ENCODE assay signal across 27 mouse cellular contexts in genomic region chr14:31647991-31648390, GRCm38 (mm10). TPM values are rescaled to one million over a fixed set of nuclear protein-coding genes. Genes with fewer than 3 reads are reported as not detected.
DNase-seq lines count a peak whose midpoint lies in the region; TF ChIP-seq lines count a peak whose summit lies in the region.
"Had no signal": no experiment of that assay in that cellular context is flagged by ENCODE, and none has a peak within 500 bp of the region (broad histone marks: within the 10 kb centered on the region; RNA-seq: fewer than 3 reads in every experiment).

No protein-coding gene starts in this region.

- peaks cover 17% of the 10 kb centered on the region for H3K4me1 ChIP-seq in heart, embryonic 10.5 days
- H3K4me1 ChIP-seq in cortical plate, adult 2 months (ENCODE audit: control insufficient read depth, insufficient read depth, low read length), result no peaks in the 10 kb centered on the region
- H3K4me1 ChIP-seq: embryonic facial prominence, embryonic 13.5 days; embryonic facial prominence, embryonic 15.5 days; forebrain, embryonic 10.5 days; forebrain, embryonic 12.5 days had no signal

- H3K4me3 ChIP-seq in gastrocnemius, adult 2 months, result no peak overlapping the region
- no peak overlapping the region for H3K4me3 ChIP-seq in heart, embryonic 10.5 days
- no peak overlapping the region for H3K4me3 ChIP-seq in cortical plate, adult 2 months (ENCODE audit: insufficient read depth, low read length)
- H3K4me3 ChIP-seq: embryonic facial prominence, embryonic 13.5 days; embryonic facial prominence, embryonic 15.5 days; erythroblast, embryonic 14.5 days; forebrain, embryonic 10.5 days; forebrain, embryonic 12.5 days had no signal

- peak overlapping the region; percentile 9; the same call in 1 of the 2 replicates for H3K27ac ChIP-seq in gastrocnemius, adult 2 months
- H3K27ac ChIP-seq in heart, embryonic 10.5 days, result no peak overlapping the region
- 0 out of 2 replicates have a peak overlapping the region, but pooled peaks have one; percentile 3 for H3K27ac ChIP-seq in cortical plate, adult 2 months (ENCODE audit: insufficient read depth, low read length)
- H3K27ac ChIP-seq: embryonic facial prominence, embryonic 13.5 days; embryonic facial prominence, embryonic 15.5 days; forebrain, embryonic 10.5 days; forebrain, embryonic 12.5 days had no signal

- intact Hi-C loops in gastrocnemius, adult 2 months (cut with DNase I), result no loop called here

- WGBS in heart, embryonic 10.5 days, result 88% methylated on average over 10 of the region's 10 CpGs

- H3K36me3 ChIP-seq in heart, embryonic 10.5 days, result peaks cover 2% of the 10 kb centered on the region; the same call in 1 of the 2 replicates
- H3K36me3 ChIP-seq: embryonic facial prominence, embryonic 15.5 days; forebrain, embryonic 10.5 days; forebrain, embryonic 12.5 days had no signal

- TF ChIP-seq POLR2A in cortical plate, adult 2 months (IDR thresholded peaks at IDR 0.05; ENCODE audit: extremely low read depth, insufficient read depth, low read length), result no peak

- no peak for TF ChIP-seq CTCF in gastrocnemius, adult 2 months (IDR thresholded peaks at IDR 0.05)
- TF ChIP-seq CTCF in cortical plate, adult 2 months (IDR thresholded peaks at IDR 0.05; ENCODE audit: extremely low read depth, insufficient read depth, low read length), result no peak

- H3K9me3 ChIP-seq in heart, embryonic 10.5 days, result no peaks in the 10 kb centered on the region
- H3K9me3 ChIP-seq: embryonic facial prominence, embryonic 13.5 days; embryonic facial prominence, embryonic 15.5 days; forebrain, embryonic 12.5 days had no signal

- no peak for DNase-seq in gastrocnemius, adult 2 months
- DNase-seq in gastrocnemius, postnatal 10 days, result no peak
- DNase-seq in heart, adult 18-20 months, result peak; percentile 21 to 26
- DNase-seq in heart, embryonic 10.5 days (ENCODE audit: low spot score), result no peak
- no peak for DNase-seq in layer of hippocampus, postnatal 25 days (ENCODE audit: extremely low spot score in 1 of 2, low spot score in 1 of 2)
- no peak for DNase-seq in urinary bladder, postnatal 4 days (ENCODE audit: low spot score in 2 of 2)
- DNase-seq: adrenal gland, adult 2 months; adrenal gland, postnatal 10 days; cerebellum, adult 11-12 months; cerebellum, adult 2 months; cerebellum, adult 9-10 months; cerebellum, postnatal 10 days; cerebellum, postnatal 25 days; embryo, embryonic 11 days had no signal

- no peaks in the 10 kb centered on the region for H3K27me3 ChIP-seq in heart, embryonic 10.5 days (ENCODE audit: insufficient read depth, poor library complexity, severe bottlenecking)
- H3K27me3 ChIP-seq: embryonic facial prominence, embryonic 13.5 days; embryonic facial prominence, embryonic 15.5 days; forebrain, embryonic 12.5 days had no signal

RNA-seq across cellular contexts. Expression of gene Hacl1, which starts 6.9 kb away (rescaled TPM):
- total RNA-seq in gastrocnemius, adult 2 months (2021), result 1 to 10 TPM; 4.9 to 5.7 TPM
- total RNA-seq in gastrocnemius, postnatal 10 days (2021), result 10 to 100 TPM; 10.9 to 12.3 TPM
- 10 to 100 TPM; 10.9 to 11.5 TPM for total RNA-seq in heart, adult 18-20 months (2021)
- 7.8 and 8.8 TPM in 2 replicates for polyA plus RNA-seq in heart, embryonic 10.5 days (2016; fragmentation: Nextera tagmentation; extraction: Ambion mirVana)
- 11.2 and 11.3 TPM in 2 replicates for polyA plus RNA-seq in cortical plate, adult 2 months (2012; rRNA removed)
- total RNA-seq in layer of hippocampus, postnatal 25 days (2021), result 1 to 10 TPM; 7.6 to 9.3 TPM

RNA-seq across cellular contexts. Expression of gene Btd, which starts 7.2 kb away (rescaled TPM):
- total RNA-seq in gastrocnemius, adult 2 months (2021), result 1 to 10 TPM; 3.8 to 5.8 TPM
- total RNA-seq in gastrocnemius, postnatal 10 days (2021), result 10 to 100 TPM; 11.0 to 11.1 TPM
- 10 to 100 TPM in 1 of 2 experiments, 1 to 10 TPM in 1; 7.8 to 13.2 TPM for total RNA-seq in heart, adult 18-20 months (2021)
- 21.2 and 23.8 TPM in 2 replicates for polyA plus RNA-seq in heart, embryonic 10.5 days (2016; fragmentation: Nextera tagmentation; extraction: Ambion mirVana)
- 15.7 and 19.6 TPM in 2 replicates for polyA plus RNA-seq in cortical plate, adult 2 months (2012; rRNA removed)
- total RNA-seq in layer of hippocampus, postnatal 25 days (2021), result 1 to 10 TPM; 9.0 to 10.0 TPM

RNA-seq across cellular contexts. Expression of gene Gm49387, which starts 7.3 kb away (rescaled TPM):
- under 1 TPM; 0.70 to 0.84 TPM for total RNA-seq in gastrocnemius, adult 2 months (2021)
- under 1 TPM in 1 of 2 experiments, not detected in 1; 0.56 TPM for total RNA-seq in gastrocnemius, postnatal 10 days (2021)
- 1 to 10 TPM in 1 of 2 experiments, not detected in 1; 2.1 TPM for total RNA-seq in heart, adult 18-20 months (2021)
- 0.74 and 2.4 TPM in 2 replicates for polyA plus RNA-seq in heart, embryonic 10.5 days (2016; fragmentation: Nextera tagmentation; extraction: Ambion mirVana)
- polyA plus RNA-seq in cortical plate, adult 2 months (2012; rRNA removed), result not detected in 2 replicates
- not detected for total RNA-seq in layer of hippocampus, postnatal 25 days (2021)
- total RNA-seq: adrenal gland, postnatal 4 days; ES-E14; MEL had no signal
- polyA plus RNA-seq: adrenal gland, adult 2 months; brain, embryonic 14.5 days; C2C12; cerebellum, adult 2 months; erythroblast, embryonic 14.5 days; forebrain, embryonic 14.5 days; forebrain, embryonic 16.5 days had no signal

RNA-seq across cellular contexts. Expression of gene Colq, which starts 56.8 kb away (rescaled TPM):
- 1 to 10 TPM; 5.8 to 7.5 TPM for total RNA-seq in gastrocnemius, adult 2 months (2021)
- total RNA-seq in gastrocnemius, postnatal 10 days (2021), result 10 to 100 TPM in 1 of 2 experiments, 1 to 10 TPM in 1; 8.9 to 10.2 TPM
- 10 to 100 TPM in 1 of 2 experiments, 1 to 10 TPM in 1; 7.7 to 12.5 TPM for total RNA-seq in heart, adult 18-20 months (2021)
- 3.6 and 6.1 TPM in 2 replicates for polyA plus RNA-seq in heart, embryonic 10.5 days (2016; fragmentation: Nextera tagmentation; extraction: Ambion mirVana)
- polyA plus RNA-seq in cortical plate, adult 2 months (2012; rRNA removed), result 0.84 and 0.91 TPM in 2 replicates
- total RNA-seq in layer of hippocampus, postnatal 25 days (2021), result under 1 TPM; 0.54 to 0.75 TPM
- total RNA-seq: adrenal gland, adult 2 months; MEL had no signal
- polyA plus RNA-seq: C2C12; erythroblast, embryonic 14.5 days; forebrain, embryonic 16.5 days had no signal

Comparison
In these comparisons a context has a peak if more than half of its experiments do, and no peak if none do; other contexts are left out.
1. DNase-seq: peak in heart, adult 18-20 months (2 of 2); none in gastrocnemius, adult 2 months (single experiment), gastrocnemius, postnatal 10 days (single experiment), heart, embryonic 10.5 days (single experiment), layer of hippocampus, postnatal 25 days (0 of 2) and urinary bladder, postnatal 4 days (0 of 2).